Mouse (Mus musculus) neural tube, embryonic 11.5 days (tissue): ENCODE data around the gene Pgm1. TPM values are rescaled to one million over a fixed set of nuclear protein-coding genes. Genes with fewer than 3 reads are reported as not detected.

Experiments
- ATAC-seq: fragments of 200-750 bp; cut with Nextera tagmentation; 2 replicates; pipeline ENCODE4 v1.8.0; 2017; ENCODE audit warnings: moderate number of reproducible peaks, mild to moderate bottlenecking, moderate TSS enrichment, moderate library complexity; ENCODE audit not compliant: insufficient read depth, low FRiP score, low TSS enrichment
- DNase-seq: peaks from one replicate; pipeline ENCODE4 v3.0.0-alpha.2; 2015; ENCODE audit warnings: low spot score
- H3K27ac ChIP-seq: fragments of 300-500 bp; sonication (generic); 2 replicates; pipeline ENCODE4 v1.5.1; 2014; ENCODE audit warnings: low read depth, mild to moderate bottlenecking, low read length
- H3K27me3 ChIP-seq: fragments of 300-500 bp; sonication (generic); 2 replicates; pipeline ENCODE4 v1.6.1; 2014; ENCODE audit warnings: mild to moderate bottlenecking, low read length, mixed read lengths; ENCODE audit not compliant: control insufficient read depth, insufficient read depth
- H3K36me3 ChIP-seq: fragments of 300-500 bp; sonication (generic); 2 replicates; pipeline ENCODE4 v1.6.1; 2014; ENCODE audit warnings: mild to moderate bottlenecking, low read length, moderate library complexity, mixed read lengths; ENCODE audit not compliant: control insufficient read depth, insufficient read depth
- H3K4me1 ChIP-seq: fragments of 300-500 bp; sonication (generic); 2 replicates; pipeline ENCODE4 v1.6.1; 2014; ENCODE audit warnings: low read length, mixed read lengths; ENCODE audit not compliant: control insufficient read depth, insufficient read depth
- H3K4me2 ChIP-seq: fragments of 300-500 bp; sonication (generic); 2 replicates; pipeline ENCODE4 v1.6.1; 2014; ENCODE audit warnings: low read depth, mild to moderate bottlenecking, moderate library complexity
- H3K4me3 ChIP-seq: fragments of 300-500 bp; sonication (generic); 2 replicates; pipeline ENCODE4 v1.5.1; 2014; ENCODE audit warnings: low read depth, low read length
- H3K9ac ChIP-seq: fragments of 300-500 bp; sonication (generic); 2 replicates; pipeline ENCODE4 v1.6.1; 2014; ENCODE audit warnings: mild to moderate bottlenecking, low read length
- H3K9me3 ChIP-seq: fragments of 300-500 bp; sonication (generic); 2 replicates; pipeline ENCODE4 v1.6.1; 2016; ENCODE audit warnings: low read length; ENCODE audit not compliant: control insufficient read depth
- WGBS: fragments of 180-500 bp; shearing (Covaris S2); extraction: QIAGEN DNeasy Blood & Tissue Kit; methylation state at CpG from one replicate; pipeline ENCODE4 v1.1.7; 2014; 5-methylcytosine and 5-hydroxymethylcytosine counted together
- polyA plus RNA-seq: library from polyadenylated mRNA; unstranded; fragments of >200 nt; fragmentation: Nextera tagmentation; extraction: Ambion mirVana; gene quantifications from 2 replicates; pipeline ENCODE4 v1.2.1, GENCODE M21; 2014

Gene Pgm1
- polyA plus RNA-seq, 1 experiment from 2014 or later: 52.1 TPM

DNA sequence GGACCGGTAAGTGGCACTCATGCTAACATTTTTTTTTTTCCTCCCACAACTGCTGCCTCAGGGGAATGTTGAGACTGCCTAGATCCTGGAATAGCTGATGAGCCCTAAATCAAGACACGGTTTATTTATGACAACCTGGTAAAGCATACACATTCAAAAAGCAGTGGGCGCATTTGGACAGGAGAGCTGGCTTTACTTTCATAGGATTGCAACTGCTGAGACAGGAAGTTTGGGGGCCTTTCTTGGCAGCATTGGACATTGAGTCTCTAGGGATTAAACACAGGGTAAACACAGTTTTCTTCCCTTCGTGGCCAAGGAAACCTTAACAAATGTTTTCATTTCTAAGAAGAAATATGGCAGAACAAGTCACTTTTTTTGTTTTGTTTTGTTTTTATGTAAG, 40.9 kb downstream of the Pgm1 start:
- ATAC-seq: no peak
- 68% methylated on average over 4 of the region's 4 CpGs for WGBS
- H3K9me3 ChIP-seq: no peaks in the 10 kb centered on the region
- no peak overlapping the region for H3K4me2 ChIP-seq
- DNase-seq: no peak
- no peaks in the 10 kb centered on the region for H3K27me3 ChIP-seq
- no peak overlapping the region for H3K9ac ChIP-seq
- H3K27ac ChIP-seq: no peak overlapping the region
- H3K4me3 ChIP-seq: no peak overlapping the region
- H3K36me3 ChIP-seq: no peaks in the 10 kb centered on the region; the same call in 1 of the 2 replicates
- H3K4me1 ChIP-seq: no peaks in the 10 kb centered on the region; the same call in 1 of the 2 replicates

DNA sequence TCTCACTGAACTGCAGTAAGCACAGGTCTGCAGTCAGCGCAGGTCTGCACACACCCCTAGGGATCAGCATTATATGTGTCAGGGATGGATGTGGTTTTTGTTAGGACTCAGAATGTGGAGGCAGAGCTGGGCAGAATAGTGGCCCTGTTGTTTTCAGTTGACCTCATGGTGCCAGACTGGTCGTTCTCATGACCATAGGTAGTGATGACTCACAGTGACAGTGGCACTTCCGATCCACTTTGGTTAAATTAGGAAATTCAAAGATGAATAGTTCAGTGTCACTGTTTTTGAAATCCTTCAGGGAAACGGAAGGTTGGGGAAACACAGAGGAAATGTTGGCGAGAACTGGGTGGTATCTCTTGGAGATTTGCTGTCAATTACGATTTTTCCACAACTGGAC, 43.7 kb downstream of the Pgm1 start:
- DNase-seq (no peak), ATAC-seq (no peak)
- Histone ChIP-seq H3K27ac (no peak overlapping the region), H3K9me3 (no peaks in the 10 kb centered on the region), H3K4me1 (no peaks in the 10 kb centered on the region; the same call in 1 of the 2 replicates), H3K27me3 (no peaks in the 10 kb centered on the region), H3K36me3 (no peaks in the 10 kb centered on the region), H3K9ac (no peak overlapping the region), H3K4me2 (no peak overlapping the region), H3K4me3 (no peak overlapping the region)
- 88% methylated on average over 6 of the region's 6 CpGs for WGBS

DNA sequence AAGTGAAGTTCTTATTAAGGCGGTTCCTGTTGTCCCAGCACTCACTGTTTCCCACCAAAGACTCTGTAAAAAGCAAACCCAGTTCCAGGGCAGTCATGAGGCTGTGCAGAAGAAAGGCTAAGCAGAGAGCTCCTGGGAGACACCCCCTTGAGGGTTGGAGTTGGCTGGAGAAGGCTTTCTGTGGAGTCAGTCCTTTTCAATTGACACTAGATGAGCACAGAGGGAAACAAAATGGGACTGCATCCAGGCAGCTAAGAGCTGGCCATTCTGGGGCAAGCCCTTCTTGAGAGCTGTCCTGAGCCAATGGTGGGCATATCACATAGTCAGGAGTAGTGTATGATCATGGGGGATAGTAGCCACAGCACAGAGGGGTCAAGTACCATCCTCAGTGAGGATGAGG, 44.7 kb downstream of the Pgm1 start:
- Histone ChIP-seq H3K4me1 (no peaks in the 10 kb centered on the region; the same call in 1 of the 2 replicates), H3K9me3 (no peaks in the 10 kb centered on the region), H3K27ac (no peak overlapping the region), H3K27me3 (no peaks in the 10 kb centered on the region), H3K4me2 (no peak overlapping the region), H3K36me3 (no peaks in the 10 kb centered on the region), H3K4me3 (no peak overlapping the region), H3K9ac (no peak overlapping the region)
- ATAC-seq: no peak
- 100% methylated on average over 1 of the region's 1 CpGs for WGBS
- DNase-seq: no peak

DNA sequence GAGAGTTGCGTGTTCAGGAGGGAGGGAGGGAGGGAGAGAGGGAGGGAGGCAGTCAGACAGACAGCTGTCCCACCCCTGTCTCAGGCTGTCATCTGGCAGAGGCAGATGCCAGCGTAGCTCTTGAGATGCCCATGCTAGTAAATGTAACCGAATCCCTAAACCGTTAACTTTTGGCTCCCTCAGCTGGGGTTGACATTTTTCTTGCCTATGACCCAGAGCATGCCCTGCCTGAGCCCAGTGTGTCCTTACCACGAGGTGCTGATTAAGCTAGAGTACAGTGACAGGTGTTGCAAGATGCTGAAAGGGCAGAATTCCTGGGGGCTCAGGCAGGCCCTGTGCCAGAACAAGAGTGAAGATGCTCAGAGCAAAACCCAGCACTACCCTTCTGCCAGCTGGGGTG, 45.2 kb downstream of the Pgm1 start:
- Histone ChIP-seq H3K4me2 (no peak overlapping the region), H3K9me3 (no peaks in the 10 kb centered on the region), H3K4me1 (no peaks in the 10 kb centered on the region; the same call in 1 of the 2 replicates), H3K9ac (no peak overlapping the region), H3K27ac (no peak overlapping the region), H3K4me3 (no peak overlapping the region), H3K27me3 (no peaks in the 10 kb centered on the region), H3K36me3 (no peaks in the 10 kb centered on the region)
- no peak for DNase-seq
- ATAC-seq: no peak
- 74% methylated on average over 5 of the region's 5 CpGs for WGBS

DNA sequence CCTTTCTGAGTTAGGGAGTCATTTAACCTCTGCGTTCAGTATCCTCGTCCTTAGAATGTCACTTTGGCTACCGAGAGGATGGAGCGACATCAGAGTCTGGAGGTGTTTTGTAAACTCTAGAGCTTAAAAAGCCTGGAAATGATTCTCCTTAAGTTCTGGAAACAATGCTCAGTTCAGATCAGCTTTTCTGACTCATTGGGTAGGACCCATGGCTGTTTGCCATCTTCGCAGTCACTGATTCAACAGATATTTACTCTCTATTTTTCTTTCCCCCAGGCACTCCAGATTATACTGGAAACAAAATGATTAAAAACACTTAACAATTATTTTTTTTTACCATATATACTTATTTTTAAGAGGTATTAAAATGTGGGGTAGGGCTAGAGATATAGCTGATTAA, 50.1 kb downstream of the Pgm1 start:
- Histone ChIP-seq H3K9me3 (no peaks in the 10 kb centered on the region), H3K27ac (no peak overlapping the region), H3K36me3 (no peaks in the 10 kb centered on the region), H3K4me2 (no peak overlapping the region), H3K4me3 (no peak overlapping the region), H3K4me1 (no peaks in the 10 kb centered on the region), H3K27me3 (no peaks in the 10 kb centered on the region), H3K9ac (no peak overlapping the region)
- no peak for ATAC-seq
- no peak for DNase-seq
- WGBS: 93% methylated on average over 5 of the region's 5 CpGs

DNA sequence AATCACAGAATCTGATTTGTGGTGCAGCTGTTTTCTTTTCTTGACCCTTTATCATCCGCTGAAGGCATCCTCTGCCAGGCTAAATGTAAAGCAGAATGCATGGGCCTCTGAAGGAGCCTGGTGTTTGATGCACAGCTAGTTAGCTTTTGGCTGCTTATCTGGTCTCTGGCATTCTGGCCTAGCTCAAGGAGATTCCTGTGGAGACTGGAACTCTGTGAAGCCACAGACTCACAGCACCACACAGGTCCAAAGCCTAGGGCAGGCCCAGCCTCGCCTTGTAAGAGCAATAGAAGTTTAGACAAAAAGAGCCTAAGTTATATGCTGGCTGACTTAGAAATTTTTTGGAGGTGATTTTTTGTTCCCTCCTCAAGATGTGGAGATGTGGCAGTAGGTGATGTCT, 52.0 kb downstream of the Pgm1 start:
- Histone ChIP-seq H3K27ac (no peak overlapping the region), H3K36me3 (no peaks in the 10 kb centered on the region), H3K4me3 (no peak overlapping the region), H3K27me3 (no peaks in the 10 kb centered on the region), H3K9ac (no peak overlapping the region), H3K4me2 (no peak overlapping the region), H3K9me3 (no peaks in the 10 kb centered on the region), H3K4me1 (no peaks in the 10 kb centered on the region)
- DNase-seq (no peak), ATAC-seq (no peak)
- WGBS: 93% methylated on average over 2 of the region's 2 CpGs

DNA sequence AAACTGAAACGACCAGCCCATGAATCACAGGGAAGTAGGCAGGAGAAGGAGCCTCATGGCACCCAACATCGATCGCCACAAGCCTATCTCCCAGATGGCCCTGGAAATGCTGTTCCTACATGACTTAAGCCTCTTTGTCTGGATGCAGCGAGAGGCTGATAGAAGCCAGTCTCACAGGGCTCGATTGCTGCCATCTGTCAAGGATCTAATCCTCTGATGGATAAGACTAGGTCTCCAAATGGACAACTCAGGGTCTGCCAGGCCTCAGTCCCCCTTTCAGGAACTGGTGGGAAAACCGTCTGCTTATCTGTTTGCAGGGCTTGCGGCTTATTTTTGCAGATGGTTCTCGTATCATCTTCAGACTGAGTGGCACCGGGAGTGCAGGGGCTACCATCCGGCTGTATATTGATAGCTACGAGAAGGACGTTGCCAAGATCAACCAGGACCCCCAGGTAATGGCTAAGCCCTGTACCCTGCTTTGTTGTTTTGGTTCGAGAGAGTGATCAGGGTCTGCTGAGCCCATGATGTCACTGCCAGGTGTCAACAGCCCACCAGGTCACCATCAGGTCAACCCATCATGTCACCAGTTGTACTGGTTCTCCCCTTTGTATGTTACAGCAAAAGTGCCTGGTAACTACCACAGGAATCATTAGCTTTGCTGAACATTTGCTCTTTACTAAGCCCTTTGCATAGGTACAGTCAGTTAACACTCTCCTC, 54.6 kb downstream of the Pgm1 start:
- 74% methylated on average over 13 of the region's 13 CpGs for WGBS
- no peak for DNase-seq
- H3K27me3 ChIP-seq: no peaks in the 10 kb centered on the region
- no peak overlapping the region for H3K9ac ChIP-seq
- H3K4me1 ChIP-seq: no peaks in the 10 kb centered on the region
- no peak for ATAC-seq
- H3K36me3 ChIP-seq: no peaks in the 10 kb centered on the region
- no peaks in the 10 kb centered on the region for H3K9me3 ChIP-seq
- H3K4me3 ChIP-seq: no peak overlapping the region
- H3K27ac ChIP-seq: no peak overlapping the region
- no peak overlapping the region for H3K4me2 ChIP-seq

DNA sequence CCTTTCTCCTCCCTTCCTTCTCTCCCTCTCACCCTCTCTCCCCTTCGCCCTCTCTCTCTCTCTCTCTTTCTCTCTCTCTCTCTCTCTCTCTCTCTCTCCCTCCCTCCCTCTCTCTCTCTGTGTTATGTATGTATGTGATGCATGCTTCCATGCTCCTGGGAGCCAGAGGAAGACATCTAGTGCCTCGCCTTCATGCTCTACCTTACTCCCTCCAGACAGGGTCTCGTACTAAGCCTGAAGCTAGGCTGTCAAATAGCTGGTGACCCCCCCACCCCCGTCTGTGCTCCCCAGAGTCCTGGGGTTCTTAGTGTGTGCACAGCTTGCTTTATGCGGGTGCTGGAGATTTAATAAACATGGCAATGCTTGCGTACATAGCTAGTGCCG, 55.1 kb downstream of the Pgm1 start:
- Histone ChIP-seq H3K9ac (no peak overlapping the region), H3K9me3 (no peaks in the 10 kb centered on the region), H3K4me3 (no peak overlapping the region), H3K4me1 (no peaks in the 10 kb centered on the region), H3K36me3 (no peaks in the 10 kb centered on the region), H3K27ac (no peak overlapping the region), H3K27me3 (no peaks in the 10 kb centered on the region), H3K4me2 (no peak overlapping the region)
- DNase-seq: no peak
- 79% methylated on average over 7 of the region's 7 CpGs for WGBS
- ATAC-seq: no peak

DNA sequence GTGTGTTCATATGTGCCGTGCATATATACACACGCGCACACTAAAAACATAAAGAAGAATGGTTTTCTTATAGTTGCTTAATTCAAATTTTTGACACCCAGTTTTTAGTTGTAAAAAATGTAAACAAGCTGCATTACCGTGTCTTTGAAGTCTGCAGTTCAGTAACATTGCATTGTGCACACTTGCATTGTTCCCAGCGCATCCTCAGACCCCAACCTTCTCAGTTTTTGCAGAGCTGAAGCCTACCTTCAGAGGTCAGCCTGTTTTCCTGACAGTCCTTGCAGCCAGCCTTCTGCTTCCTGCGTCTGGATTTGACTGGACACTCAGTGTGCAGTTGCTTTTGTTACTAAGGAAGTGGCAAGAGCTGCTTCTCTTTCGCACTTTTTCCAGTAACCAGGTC, 55.9 kb downstream of the Pgm1 start:
- no peak for ATAC-seq
- 89% methylated on average over 7 of the region's 7 CpGs for WGBS

More for the DNA sequence above, 55.9 kb downstream of the Pgm1 start:
- Histone ChIP-seq H3K27ac (no peak overlapping the region), H3K9me3 (no peaks in the 10 kb centered on the region), H3K4me3 (no peak overlapping the region), H3K4me1 (no peaks in the 10 kb centered on the region), H3K36me3 (no peaks in the 10 kb centered on the region), H3K9ac (no peak overlapping the region), H3K27me3 (no peaks in the 10 kb centered on the region), H3K4me2 (no peak overlapping the region)
- no peak for DNase-seq
